Mouse (Mus musculus): ENCODE measurements around the gene Gfpt1.

Gene Gfpt1

GRCm38 (mm10) chr6:87101955-87102353 is 59.3 kb downstream of the Gfpt1 start:
- DNase-seq: peak; percentile 31

GRCm38 (mm10) chr6:87102421-87102911 is 59.8 kb downstream of the Gfpt1 start:
- peak; percentile 67 for DNase-seq

- DNase-seq: no peak
Measured at GRCm38 (mm10) chr6:87103314-87103713, 60.7 kb downstream of the Gfpt1 start.

- DNase-seq: no peak
Measured at GRCm38 (mm10) chr6:87104123-87104796, 61.6 kb downstream of the Gfpt1 start, which contains the start of gene D6Ertd527e. Gene D6Ertd527e, plus strand, starts transcription at chr6:87104746.

GRCm38 (mm10) chr6:87111493-87111892 is 68.8 kb downstream of the Gfpt1 start:
- DNase-seq: no peak

- DNase-seq: no peak
Measured at GRCm38 (mm10) chr6:87112125-87112524, 69.5 kb downstream of the Gfpt1 start.

- no peak for DNase-seq
Measured at GRCm38 (mm10) chr6:87115981-87116380, 73.3 kb downstream of the Gfpt1 start.

GRCm38 (mm10) chr6:87116596-87116995 is 74.0 kb downstream of the Gfpt1 start:
- no peak for DNase-seq

- no peak for DNase-seq
Measured at GRCm38 (mm10) chr6:87119066-87119837, 76.6 kb downstream of the Gfpt1 start.

- DNase-seq: no peak
Measured at GRCm38 (mm10) chr6:87119975-87120374, 77.3 kb downstream of the Gfpt1 start.

GRCm38 (mm10) chr6:87120661-87121060 is 78.0 kb downstream of the Gfpt1 start:
- DNase-seq: no peak

GRCm38 (mm10) chr6:87121961-87122360 is 79.3 kb downstream of the Gfpt1 start:
- no peak for DNase-seq

GRCm38 (mm10) chr6:87123406-87123805 is 80.8 kb downstream of the Gfpt1 start:
- DNase-seq: no peak

- no peak for DNase-seq
Measured at GRCm38 (mm10) chr6:87123973-87124372, 81.3 kb downstream of the Gfpt1 start.

GRCm38 (mm10) chr6:87127049-87127753 is 84.6 kb downstream of the Gfpt1 start:
- DNase-seq: peak; percentile 65

- DNase-seq: no peak
Measured at GRCm38 (mm10) chr6:87129861-87130260, 87.2 kb downstream of the Gfpt1 start.

GRCm38 (mm10) chr6:87130628-87131027 is 88.0 kb downstream of the Gfpt1 start:
- no peak for DNase-seq

GRCm38 (mm10) chr6:87131078-87131477 is 88.4 kb downstream of the Gfpt1 start:
- no peak for DNase-seq

GRCm38 (mm10) chr6:87133520-87133919 is 90.9 kb downstream of the Gfpt1 start:
- DNase-seq: no peak

GRCm38 (mm10) chr6:87133966-87134546 is 91.4 kb downstream of the Gfpt1 start:
- DNase-seq: no peak

- no peak for DNase-seq
Measured at GRCm38 (mm10) chr6:87138479-87138878, 95.8 kb downstream of the Gfpt1 start.

- DNase-seq: no peak
Measured at GRCm38 (mm10) chr6:87139796-87140553, 97.3 kb downstream of the Gfpt1 start.

Data from lung, postnatal 10 days (tissue).